Mouse (Mus musculus): ENCODE results near the gene Asb5. TPM values are rescaled to one million over a fixed set of nuclear protein-coding genes. Genes with fewer than 3 reads are reported as not detected.
"Not testable (repeated sequence)": the region's sequence is repeated elsewhere in the genome, so short reads cannot be mapped to it uniquely, and the experiment has no call there.

Asb5 gene
- total RNA-seq, 4 experiments from 2014 or later: 0.35 to 0.91 (median 0.48) TPM; not detected in 1

GRCm38 (mm10) chr8:54541331-54541730 lies 12.0 kb downstream of the Asb5 start:
- no peak for DNase-seq

- peak; percentile 36 for DNase-seq
Observed at GRCm38 (mm10) chr8:54548383-54548782, 19.0 kb downstream of the Asb5 start.

DNA sequence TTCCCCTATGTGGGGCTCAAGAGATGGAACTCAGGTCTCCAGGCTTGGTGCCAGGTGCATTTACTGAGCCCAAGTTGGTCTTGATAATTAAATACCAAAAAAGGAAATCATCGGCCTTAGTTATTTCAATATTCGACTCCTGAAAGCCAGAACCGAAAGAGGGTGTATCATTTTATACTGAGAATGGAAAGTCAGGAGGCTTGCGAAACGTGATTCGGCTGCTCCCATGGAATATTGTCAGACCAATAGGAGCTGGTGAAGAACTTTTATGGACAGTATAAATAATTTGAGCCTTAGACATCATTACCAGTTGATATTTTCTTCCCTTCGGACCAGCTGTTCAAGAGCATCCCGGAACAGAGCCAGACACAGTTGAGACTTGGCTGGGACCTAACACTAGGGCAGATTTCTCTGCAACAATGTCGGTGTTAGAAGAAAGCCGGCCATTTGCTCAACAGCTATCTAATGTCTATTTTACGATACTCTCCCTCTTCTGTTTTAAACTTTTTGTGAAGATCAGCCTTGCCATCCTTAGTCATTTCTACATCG lies 20.7 kb downstream of the Asb5 start:
- DNase-seq: no peak

GRCm38 (mm10) chr8:54554921-54555320 lies 25.5 kb downstream of the Asb5 start:
- DNase-seq: no peak

DNA sequence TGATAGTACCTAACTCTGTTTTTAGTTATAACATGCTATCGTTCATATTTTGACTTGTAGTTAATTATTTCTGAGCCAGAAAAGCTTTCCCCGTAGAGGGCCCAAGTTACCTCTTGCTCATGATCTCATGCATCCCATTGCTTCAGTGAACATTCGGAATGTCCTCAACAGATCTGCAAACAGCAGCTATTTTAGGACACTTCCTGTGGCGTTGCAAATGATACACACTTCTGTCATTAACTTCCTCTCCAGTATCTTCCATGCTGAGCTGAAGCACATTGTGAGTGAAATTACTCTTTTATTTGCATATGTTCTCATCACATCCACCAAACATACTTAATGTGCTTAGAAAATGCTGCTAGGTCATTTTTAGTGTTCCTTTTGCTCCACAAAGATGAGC lies 32.8 kb downstream of the Asb5 start:
- DNase-seq: no peak

DNA sequence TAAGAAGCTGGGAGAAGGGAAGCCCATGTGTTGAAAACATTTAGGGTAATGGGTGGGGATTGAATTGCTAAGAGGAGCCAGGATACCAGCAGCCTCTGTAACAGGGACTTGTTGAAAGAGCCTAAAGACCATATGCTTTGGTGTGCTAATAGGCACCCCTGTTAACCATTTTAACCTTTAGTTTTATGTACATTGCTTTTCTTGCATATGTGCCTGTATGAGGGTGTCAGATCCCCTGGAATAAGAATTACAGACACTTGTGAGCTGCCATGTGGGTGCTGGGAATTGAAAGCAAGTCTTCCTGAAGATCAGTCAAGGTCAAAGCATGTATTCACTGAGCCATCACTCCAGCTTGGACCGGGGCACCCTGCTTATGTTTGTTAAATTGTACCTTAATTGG lies 35.8 kb downstream of the Asb5 start:
- DNase-seq: no peak

DNA sequence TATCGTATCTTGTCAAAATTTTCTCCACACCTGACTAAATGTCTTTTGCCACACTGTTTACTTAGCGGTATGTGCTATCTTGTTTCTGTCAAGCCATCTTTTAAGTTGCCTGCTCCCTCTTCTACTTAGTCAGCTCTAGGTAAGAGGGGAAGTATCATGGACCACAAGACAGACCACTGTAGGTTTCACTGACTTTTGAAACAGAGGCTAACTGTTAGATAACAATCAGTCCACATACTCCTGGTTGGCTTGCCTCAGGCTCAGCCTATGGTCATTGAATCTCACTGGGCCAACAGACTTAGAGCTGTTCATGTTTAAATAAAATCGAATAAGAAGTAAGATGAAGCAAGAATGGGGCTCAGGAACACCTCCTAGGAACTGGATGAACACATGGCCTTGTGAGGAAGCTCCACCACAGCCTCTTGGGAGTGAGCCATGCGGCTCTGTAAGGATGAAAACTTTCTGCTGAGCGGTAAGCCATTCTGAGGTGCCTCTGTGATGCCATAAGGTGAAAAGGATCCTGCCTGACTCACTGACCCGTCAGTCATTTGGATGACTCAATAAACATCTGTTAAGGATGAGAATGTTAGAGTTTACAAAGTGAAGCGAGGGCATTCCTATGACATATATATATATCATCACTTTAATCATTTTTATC lies 36.4 kb downstream of the Asb5 start:
- no peak for DNase-seq

- no peak for DNase-seq
Observed at GRCm38 (mm10) chr8:54567168-54567567, 37.8 kb downstream of the Asb5 start.

DNA sequence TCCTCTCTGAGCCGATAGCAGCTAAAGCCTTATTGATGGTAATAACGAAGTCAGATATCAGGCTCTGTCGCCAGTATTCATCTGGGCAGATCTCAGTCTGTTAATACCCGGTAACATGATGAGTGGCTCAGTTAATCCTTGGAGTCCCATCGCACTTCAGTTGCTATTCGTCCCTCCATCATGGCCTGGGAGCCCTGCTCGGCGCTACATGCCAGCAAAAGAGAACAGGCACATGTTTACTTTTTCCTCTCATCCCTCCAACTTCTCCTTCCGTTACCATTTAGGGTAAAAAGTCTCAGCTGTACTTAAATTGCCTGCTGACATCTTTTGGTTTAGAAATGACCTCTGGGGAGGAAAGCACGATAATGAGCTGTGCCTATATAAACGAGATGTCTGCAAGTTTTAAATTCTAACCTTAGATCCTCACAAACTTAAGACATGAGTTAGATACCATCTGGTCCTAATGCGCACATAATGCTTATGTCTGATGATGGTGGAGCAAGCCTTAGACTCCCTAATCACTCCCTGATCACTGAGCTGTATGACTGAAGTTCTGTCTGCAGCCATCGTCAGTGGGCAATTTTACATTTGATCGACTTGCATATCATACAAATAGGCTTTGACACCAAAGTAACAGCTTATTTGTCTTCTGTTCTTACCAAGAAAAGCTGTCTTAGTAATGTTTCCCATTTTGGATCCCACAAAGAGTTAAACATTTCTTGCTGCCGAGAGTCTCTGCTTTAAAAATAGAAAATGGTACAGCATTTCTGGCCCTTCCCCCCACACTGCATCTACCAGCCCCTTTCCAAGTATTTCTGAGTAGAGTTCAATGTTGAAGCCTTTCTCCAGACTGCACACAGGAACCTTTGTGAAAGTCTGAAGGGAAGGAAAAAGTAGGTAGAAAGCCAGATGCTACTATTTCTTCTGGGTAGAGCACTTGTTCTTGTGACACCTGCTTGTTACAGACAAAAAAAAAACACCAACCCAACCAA lies 41.5 kb downstream of the Asb5 start:
- DNase-seq: no peak

DNA sequence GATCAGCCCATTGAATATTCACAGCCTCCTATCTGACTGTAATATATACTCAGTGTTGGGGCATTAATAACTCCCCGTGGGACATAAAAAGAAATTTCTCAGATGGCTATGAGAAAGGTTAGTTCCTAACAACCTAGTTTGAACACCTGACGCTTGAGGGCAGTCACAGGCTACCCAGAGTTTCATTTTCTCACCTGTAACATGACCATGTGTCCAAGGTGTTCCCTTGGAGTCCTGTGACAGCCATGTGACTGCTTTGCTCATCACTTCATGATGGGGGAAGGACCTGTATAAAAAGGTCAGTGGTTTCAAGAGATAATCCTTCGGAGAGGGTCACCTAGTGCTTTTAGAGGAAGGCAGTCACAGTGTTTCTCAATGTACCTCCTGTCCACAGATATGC lies 52.1 kb downstream of the Asb5 start:
- DNase-seq: no peak

DNA sequence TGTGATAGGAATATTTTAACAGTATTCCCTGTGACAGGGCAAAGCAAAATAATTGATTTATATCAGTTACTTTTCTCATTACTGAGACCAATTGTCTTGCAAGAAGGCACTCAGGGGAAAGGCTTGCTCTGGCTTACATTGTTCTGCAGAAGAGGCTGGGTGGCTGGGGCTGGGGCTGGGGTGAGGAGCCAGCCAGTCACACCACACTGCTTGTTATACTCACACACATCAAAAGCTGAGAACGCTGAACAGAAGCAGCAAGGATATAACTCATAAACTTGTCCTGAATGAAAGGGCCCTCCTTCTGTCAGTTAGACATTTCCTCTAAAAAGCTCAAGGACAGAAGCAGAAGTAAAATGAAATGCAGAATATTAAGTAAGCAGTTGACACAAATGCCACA lies 53.5 kb downstream of the Asb5 start:
- no peak for DNase-seq

DNA sequence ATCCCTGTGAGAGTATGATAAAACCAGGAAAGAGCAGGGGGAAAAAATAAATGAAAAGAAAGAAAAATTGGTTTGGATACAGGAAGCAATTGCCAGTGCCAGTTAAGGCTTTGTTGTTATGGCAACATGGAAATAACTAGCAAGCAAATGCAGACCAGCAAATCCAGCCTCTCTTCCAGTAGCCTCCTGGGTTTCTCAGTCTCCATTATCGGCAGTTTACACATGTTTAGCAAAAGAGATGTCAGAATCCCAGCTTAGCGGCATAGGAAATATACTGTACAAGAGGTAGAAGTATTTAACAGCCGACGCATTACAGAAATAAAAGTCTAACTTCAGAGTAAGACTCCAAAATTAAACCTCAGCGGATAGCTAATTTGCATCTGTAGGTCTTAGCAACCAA lies 65.3 kb downstream of the Asb5 start:
- no peak for DNase-seq

DNA sequence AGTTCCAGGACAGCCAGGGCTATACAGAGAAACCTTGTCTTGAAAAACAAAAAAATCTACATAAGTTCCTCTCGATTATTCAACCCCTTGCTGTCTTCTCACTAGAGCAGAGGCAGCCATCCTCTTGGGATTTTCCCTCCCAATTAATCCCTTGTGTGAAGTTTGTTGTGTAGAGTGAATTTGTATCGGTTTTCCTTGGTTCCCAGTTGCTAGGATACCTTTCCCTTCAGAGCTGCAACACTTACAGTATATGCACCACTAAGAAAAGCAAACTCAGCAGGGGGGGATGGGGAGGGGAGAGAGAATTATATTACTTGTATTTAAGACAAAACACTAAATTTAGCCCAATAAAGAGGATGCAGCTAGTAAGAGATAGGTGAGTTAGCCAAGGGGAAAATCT lies 66.7 kb downstream of the Asb5 start:
- DNase-seq: no peak

- DNase-seq: no peak
Observed at GRCm38 (mm10) chr8:54596940-54597339, 67.6 kb downstream of the Asb5 start.

DNA sequence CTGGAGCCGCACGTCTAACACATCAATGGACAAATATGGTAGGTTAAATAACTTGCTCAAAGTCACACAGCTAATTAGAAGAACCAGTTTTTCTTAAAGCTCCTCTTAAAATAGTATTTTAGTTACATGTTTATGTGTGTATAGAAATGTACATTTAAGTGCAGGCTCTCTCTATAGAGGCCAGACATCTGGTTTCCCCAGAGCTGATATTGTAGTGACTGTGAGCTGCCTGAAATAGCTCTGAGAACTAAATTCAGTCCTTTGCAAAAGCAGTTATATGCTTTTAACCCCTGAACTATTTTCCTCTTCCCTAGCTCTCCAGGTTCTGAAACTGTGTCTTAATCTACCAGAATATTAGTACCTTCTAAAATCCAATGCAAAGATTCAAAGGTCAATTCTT lies 68.0 kb downstream of the Asb5 start:
- no peak for DNase-seq

DNA sequence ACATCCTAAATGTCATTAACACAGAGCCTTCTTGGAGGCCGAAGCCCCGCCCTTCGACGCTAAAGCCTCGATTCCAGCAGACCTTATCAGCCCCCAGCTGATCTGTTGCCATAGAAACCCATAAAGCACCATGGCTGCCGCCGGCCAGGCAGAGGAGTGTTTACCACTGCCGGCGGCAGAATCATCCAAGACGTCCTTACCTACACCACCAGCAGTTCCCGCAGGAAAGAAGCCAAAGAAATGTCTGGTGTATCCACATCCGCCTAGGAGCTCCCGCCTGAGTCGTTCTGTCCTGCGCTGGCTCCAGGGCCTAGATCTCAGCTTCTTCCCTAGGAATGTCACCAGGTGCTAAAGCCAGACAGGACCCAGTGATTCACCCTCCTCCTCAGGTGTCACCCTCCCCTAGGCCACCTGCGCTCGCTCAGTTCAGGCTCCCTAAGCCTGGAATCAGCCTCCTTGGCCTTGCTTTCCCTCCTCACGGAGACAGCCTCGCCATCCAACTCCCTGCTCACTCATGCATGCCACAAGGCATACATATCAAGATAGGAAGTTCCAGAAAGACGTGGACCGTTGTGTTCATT lies 71.4 kb downstream of the Asb5 start, which contains the start of gene Spata4:
TSS of gene Spata4 (plus strand) at position 111 of the 581 bp plus-strand sequence.
- DNase-seq: peak; percentile 53

DNA sequence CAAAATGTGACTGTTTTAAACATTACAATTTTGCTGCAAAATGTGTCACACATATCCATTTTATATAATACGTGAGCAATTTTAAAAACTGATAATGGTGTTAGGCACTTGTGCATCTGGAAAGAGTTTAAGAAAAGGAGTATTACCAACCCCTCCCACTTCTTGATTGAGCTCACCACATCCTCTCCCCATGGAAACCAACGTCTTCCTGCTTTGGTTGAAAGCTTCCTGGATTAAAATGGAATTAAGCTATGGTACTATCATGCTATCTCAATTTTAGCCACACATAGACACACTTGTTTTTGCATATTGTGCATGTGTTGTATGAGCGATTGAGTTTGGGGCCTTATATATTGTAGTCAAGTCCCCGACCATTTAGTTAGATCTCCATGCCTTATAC lies 74.1 kb downstream of the Asb5 start:
- no peak for DNase-seq

- DNase-seq: no peak
Observed at GRCm38 (mm10) chr8:54609336-54609735, 80.0 kb downstream of the Asb5 start.

DNA sequence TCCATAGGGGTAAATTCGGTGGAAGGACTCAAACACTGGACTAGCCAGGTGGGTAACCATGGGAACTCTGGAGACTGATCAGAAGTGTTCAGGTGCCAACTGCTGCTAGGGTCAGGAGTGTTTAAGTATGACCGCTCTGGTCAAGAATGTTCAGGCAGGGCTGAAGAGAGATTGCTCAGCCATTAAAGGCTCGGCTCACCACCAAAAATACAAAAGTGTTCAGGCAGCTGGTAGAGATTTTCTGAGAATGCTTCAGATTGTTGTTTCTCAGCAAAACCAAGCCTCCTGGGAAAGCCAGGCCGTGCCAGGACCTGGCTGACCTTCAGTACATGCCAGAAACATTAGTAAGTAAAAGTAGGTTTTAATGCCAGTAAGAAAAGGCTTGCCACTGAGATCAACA lies 80.9 kb downstream of the Asb5 start:
- peak; percentile 69 for DNase-seq

- DNase-seq: not testable (repeated sequence)
Observed at GRCm38 (mm10) chr8:54616710-54617109, 87.3 kb downstream of the Asb5 start.
